Mouse (Mus musculus): ENCODE data around the gene Mettl15.

DNA sequence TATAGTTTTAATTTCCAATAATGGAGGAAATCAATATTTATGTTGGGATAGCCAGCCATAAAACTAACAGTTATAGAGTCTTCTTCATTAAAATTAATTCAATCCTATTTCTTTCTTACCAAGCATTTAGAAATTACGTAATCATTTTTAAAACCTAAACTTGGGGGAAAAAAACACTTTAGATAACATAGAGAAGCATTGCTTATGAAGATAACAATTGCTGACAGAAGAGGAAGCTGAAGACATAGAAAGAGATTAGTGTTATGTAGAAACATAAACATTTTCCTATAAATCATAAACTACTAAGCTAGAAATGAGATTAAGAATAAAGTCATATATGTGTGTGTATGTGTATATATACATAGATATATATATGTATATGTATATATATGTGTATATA, 44.8 kb downstream of the Mettl15 start:
- no peak for TF ChIP-seq CTCF (IDR thresholded peaks at IDR 0.05; ENCODE audit: borderline replicate concordance, extremely low read depth, insufficient read depth, insufficient read length)
- TF ChIP-seq POLR2A (IDR thresholded peaks at IDR 0.05; ENCODE audit: borderline replicate concordance, extremely low read depth, insufficient read depth, insufficient read length, poor library complexity, severe bottlenecking) = no peak
